In the genomic region with DNA sequence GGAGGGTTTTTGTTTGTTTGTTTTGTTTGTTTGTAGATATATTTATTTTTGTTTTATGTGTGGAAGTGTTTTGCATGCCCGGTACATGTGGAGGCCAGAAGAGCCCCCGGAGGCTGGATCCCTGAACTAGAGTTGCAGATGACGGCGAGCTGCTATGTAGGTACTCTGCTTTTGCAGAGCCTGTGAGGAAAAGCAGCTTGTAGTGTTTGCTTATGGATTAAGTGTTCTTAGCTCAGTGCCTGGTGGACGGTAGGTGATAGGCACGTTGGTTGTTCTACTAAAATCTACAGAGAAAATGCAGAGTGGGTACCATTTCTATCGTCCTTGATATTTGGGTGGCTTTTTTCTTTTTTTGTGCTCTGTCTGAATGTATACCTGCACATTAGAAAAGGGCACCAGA, we compare ENCODE assay signal across 20 mouse cellular contexts.
DNase-seq lines count a peak whose midpoint lies in the region; ATAC-seq and TF ChIP-seq lines count a peak whose summit lies in the region.
"Had no signal": no experiment of that assay in that cellular context is flagged by ENCODE, and none has a peak within 500 bp of the region (broad histone marks: within the 10 kb centered on the region; RNA-seq: fewer than 3 reads in every experiment).

No protein-coding gene starts in this region.

- no peak for DNase-seq in heart, adult 18-20 months
- no peak for DNase-seq in kidney, adult 18-20 months
- DNase-seq in lung, postnatal 0 days (ENCODE audit: low spot score) = peak; percentile 66
- no peak for DNase-seq in lung, adult 2 months
- no peak for DNase-seq in left cerebral cortex, adult 11 months (ENCODE audit: low spot score)
- DNase-seq: adrenal gland, postnatal 14 days; cerebellum, adult 11-12 months; cerebellum, adult 9-10 months; cerebellum, postnatal 25 days; gastrocnemius, postnatal 10 days had no signal

- H3K27me3 ChIP-seq in heart, embryonic 12.5 days (replicated peaks) = no peaks in the 10 kb centered on the region
- no peaks in the 10 kb centered on the region for H3K27me3 ChIP-seq in kidney, embryonic 15.5 days
- H3K27me3 ChIP-seq in lung, postnatal 0 days (replicated peaks; ENCODE audit: insufficient read depth, low read length) = no peaks in the 10 kb centered on the region
- H3K27me3 ChIP-seq: CH12.LX; embryonic facial prominence, embryonic 12.5 days; forebrain, embryonic 15.5 days; hindbrain, embryonic 13.5 days; Patski had no signal

- no peaks in the 10 kb centered on the region for H3K9me3 ChIP-seq in heart, embryonic 12.5 days (replicated peaks)
- no peaks in the 10 kb centered on the region for H3K9me3 ChIP-seq in kidney, embryonic 15.5 days (replicated peaks)
- H3K9me3 ChIP-seq in lung, postnatal 0 days (ENCODE audit: low read length) = no peaks in the 10 kb centered on the region
- H3K9me3 ChIP-seq: embryonic facial prominence, embryonic 12.5 days; forebrain, embryonic 15.5 days; heart, embryonic 10.5 days; hindbrain, embryonic 13.5 days had no signal

- no peak overlapping the region for H3K4me3 ChIP-seq in heart, embryonic 12.5 days
- H3K4me3 ChIP-seq in kidney, embryonic 15.5 days (replicated peaks) = no peak overlapping the region
- H3K4me3 ChIP-seq in lung, postnatal 0 days (ENCODE audit: low read depth, low read length) = no peak overlapping the region
- no peak overlapping the region for H3K4me3 ChIP-seq in lung, adult 2 months (replicated peaks; ENCODE audit: extremely low read depth, low read depth, low read length)
- H3K4me3 ChIP-seq: embryonic facial prominence, embryonic 12.5 days; forebrain, embryonic 15.5 days; heart, embryonic 10.5 days; hindbrain, embryonic 13.5 days had no signal

- no peak overlapping the region for H3K4me2 ChIP-seq in heart, embryonic 12.5 days
- no peak overlapping the region for H3K4me2 ChIP-seq in kidney, embryonic 15.5 days
- H3K4me2 ChIP-seq in lung, postnatal 0 days (replicated peaks; ENCODE audit: low read depth, low read length) = no peak overlapping the region
- H3K4me2 ChIP-seq: embryonic facial prominence, embryonic 12.5 days; forebrain, embryonic 15.5 days; hindbrain, embryonic 13.5 days had no signal

- peaks cover 54% of the 10 kb centered on the region for H3K4me1 ChIP-seq in heart, embryonic 12.5 days (replicated peaks)
- H3K4me1 ChIP-seq in kidney, embryonic 15.5 days = peaks cover 55% of the 10 kb centered on the region
- no peaks in the 10 kb centered on the region; the same call in 1 of the 2 replicates for H3K4me1 ChIP-seq in lung, postnatal 0 days (ENCODE audit: insufficient read depth, low read depth, low read length)
- H3K4me1 ChIP-seq in lung, adult 2 months (ENCODE audit: control insufficient read depth, insufficient read depth, low read length) = no peaks in the 10 kb centered on the region

- no peak for TF ChIP-seq POLR2A in lung, adult 2 months (IDR thresholded peaks at IDR 0.05; ENCODE audit: borderline replicate concordance, extremely low read depth, low read depth, low read length)

- 0 out of 2 replicates have a peak, but pooled peaks have one; percentile 18 for TF ChIP-seq CTCF in lung, postnatal 0 days (IDR thresholded peaks at IDR 0.05)
- no peak for TF ChIP-seq CTCF in lung, adult 2 months (IDR thresholded peaks at IDR 0.05; ENCODE audit: insufficient read depth, low read length)

- H3K27ac ChIP-seq in heart, embryonic 12.5 days (ENCODE audit: poor library complexity, severe bottlenecking) = peak overlapping the region; percentile 29; the same call in 1 of the 2 replicates
- H3K27ac ChIP-seq in kidney, embryonic 15.5 days = peak overlapping the region; percentile 11; the same call in 1 of the 2 replicates
- no peak overlapping the region for H3K27ac ChIP-seq in lung, postnatal 0 days (ENCODE audit: low read length)
- H3K27ac ChIP-seq: embryonic facial prominence, embryonic 12.5 days; forebrain, embryonic 15.5 days; heart, embryonic 10.5 days; hindbrain, embryonic 13.5 days; hindbrain, postnatal 0 days had no signal

- 87% methylated on average over 7 of the region's 7 CpGs for WGBS in heart, embryonic 12.5 days
- WGBS in kidney, embryonic 15.5 days = 93% methylated on average over 7 of the region's 7 CpGs
- 61% methylated on average over 7 of the region's 7 CpGs for WGBS in lung, postnatal 0 days
- 69% methylated on average over 7 of the region's 7 CpGs for WGBS in lung, adult 2 months

- no peak for ATAC-seq in heart, embryonic 12.5 days (ENCODE audit: insufficient number of reproducible peaks, low FRiP score)
- ATAC-seq in kidney, embryonic 15.5 days (replicated peaks; ENCODE audit: low FRiP score) = no peak
- ATAC-seq in lung, postnatal 0 days = peak; percentile 63; the same call in 1 of the 2 replicates
- ATAC-seq: activated CD4-positive, CD25-positive, alpha-beta regulatory T cell, adult 4 months; forebrain, embryonic 15.5 days; hindbrain, postnatal 0 days; Patski had no signal

- no peak for TF ChIP-seq EP300 in lung, postnatal 0 days (IDR thresholded peaks at IDR 0.05)

- no peak overlapping the region for H3K9ac ChIP-seq in heart, embryonic 12.5 days
- no peak overlapping the region for H3K9ac ChIP-seq in kidney, embryonic 15.5 days
- H3K9ac ChIP-seq in lung, postnatal 0 days (replicated peaks; ENCODE audit: low read depth) = no peak overlapping the region
- H3K9ac ChIP-seq: embryonic facial prominence, embryonic 12.5 days; forebrain, embryonic 15.5 days; hindbrain, embryonic 13.5 days had no signal

- peaks cover 43% of the 10 kb centered on the region for H3K36me3 ChIP-seq in heart, embryonic 12.5 days
- H3K36me3 ChIP-seq in kidney, embryonic 15.5 days = peaks cover 45% of the 10 kb centered on the region
- no peaks in the 10 kb centered on the region for H3K36me3 ChIP-seq in lung, postnatal 0 days (ENCODE audit: insufficient read depth, low read length)
- H3K36me3 ChIP-seq: forebrain, embryonic 15.5 days had no signal
